Mouse (Mus musculus): ENCODE results near the gene Fam181a.

- no peak for TF ChIP-seq CTCF (IDR thresholded peaks at IDR 0.05; ENCODE audit: control insufficient read depth, insufficient read depth, low read length)
- no peak for TF ChIP-seq POLR2A (IDR thresholded peaks at IDR 0.05; ENCODE audit: borderline replicate concordance, control insufficient read depth, low read depth, low read length)
These were observed 50.0 kb downstream of the Fam181a start for GRCm38 (mm10) chr12:103360812-103361211.
